Mouse (Mus musculus) embryonic facial prominence, embryonic 11.5 days (tissue): Measurements from ENCODE around the gene Plch2. TPM values are rescaled to one million over a fixed set of nuclear protein-coding genes. Genes with fewer than 3 reads are reported as not detected.
"Not testable (repeated sequence)": the region's sequence is repeated elsewhere in the genome, so short reads cannot be mapped to it uniquely, and the experiment has no call there.

ENCODE experiments used
- ATAC-seq: fragments of 200-750 bp; cut with Nextera tagmentation; replicated peaks from 2 replicates; pipeline ENCODE4 v1.8.0; 2017; ENCODE audit warnings: low read depth; ENCODE audit not compliant: insufficient number of reproducible peaks, low FRiP score, low TSS enrichment
- DNase-seq: peaks from one replicate; pipeline ENCODE4 v3.0.0-alpha.2; 2015; ENCODE audit warnings: low spot score
- H3K27ac ChIP-seq: fragments of 300-500 bp; sonication (generic); replicated peaks from 2 replicates; pipeline ENCODE4 v1.5.1; 2014; ENCODE audit warnings: mild to moderate bottlenecking, low read depth, low read length, control low read depth
- H3K27me3 ChIP-seq: fragments of 300-500 bp; sonication (generic); 2 replicates; pipeline ENCODE4 v1.6.1; 2014; ENCODE audit warnings: mild to moderate bottlenecking, low read length, moderate library complexity, mixed read lengths; ENCODE audit not compliant: control insufficient read depth, insufficient read depth
- H3K36me3 ChIP-seq: fragments of 300-500 bp; sonication (generic); replicated peaks from 2 replicates; pipeline ENCODE4 v1.6.1; 2014; ENCODE audit warnings: low read depth, mild to moderate bottlenecking, low read length, moderate library complexity, mixed read lengths; ENCODE audit not compliant: control insufficient read depth, insufficient read depth
- H3K4me1 ChIP-seq: fragments of 300-500 bp; sonication (generic); 2 replicates; pipeline ENCODE4 v1.6.1; 2014; ENCODE audit warnings: low read length, mixed read lengths; ENCODE audit not compliant: control insufficient read depth, insufficient read depth
- H3K4me2 ChIP-seq: fragments of 300-500 bp; sonication (generic); 2 replicates; pipeline ENCODE4 v1.6.1; 2014; ENCODE audit warnings: low read depth, mild to moderate bottlenecking, control low read depth, low read length, moderate library complexity
- H3K4me3 ChIP-seq: fragments of 300-500 bp; sonication (generic); 2 replicates; pipeline ENCODE4 v1.5.1; 2014; ENCODE audit warnings: low read depth, low read length, control low read depth
- H3K9ac ChIP-seq: fragments of 300-500 bp; sonication (generic); replicated peaks from 2 replicates; pipeline ENCODE4 v1.6.1; 2014; ENCODE audit warnings: mild to moderate bottlenecking, control low read depth, low read length
- H3K9me3 ChIP-seq: fragments of 300-500 bp; sonication (generic); replicated peaks from 2 replicates; pipeline ENCODE4 v1.6.1; 2016; ENCODE audit warnings: mild to moderate bottlenecking, low read length, inconsistent platforms, mixed read lengths; ENCODE audit not compliant: control insufficient read depth
- WGBS: fragments of 180-500 bp; shearing (Covaris S2); extraction: QIAGEN DNeasy Blood & Tissue Kit; methylation state at CpG from one replicate; pipeline ENCODE4 v1.1.7; 2014; 5-methylcytosine and 5-hydroxymethylcytosine counted together
- polyA plus RNA-seq: library from polyadenylated mRNA; unstranded; fragments of >200 nt; fragmentation: Nextera tagmentation; extraction: Ambion mirVana; gene quantifications from 2 replicates; pipeline ENCODE4 v1.2.1, GENCODE M21; 2014

Plch2 gene
- polyA plus RNA-seq, 1 experiment from 2014 or later: 1.4 TPM

DNA sequence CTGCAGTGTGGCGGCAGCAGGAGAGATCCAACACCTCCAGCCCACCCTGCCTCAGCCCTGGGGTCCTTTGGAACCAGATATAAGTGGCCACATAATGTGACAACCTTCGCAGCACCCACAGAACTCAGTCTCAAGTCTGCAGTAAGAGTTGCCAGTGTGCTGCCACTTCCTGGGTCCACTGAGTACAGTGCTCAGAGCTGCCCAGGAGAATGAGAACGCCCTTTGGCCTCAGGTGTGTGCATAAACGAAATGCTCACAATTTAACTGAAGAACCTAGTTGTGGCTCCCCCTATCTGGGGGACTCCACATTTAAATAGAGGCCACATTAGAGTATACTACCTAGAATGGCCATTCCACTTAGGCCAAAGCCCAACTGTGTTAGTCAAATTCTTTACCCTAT is 27.0 kb upstream of the Plch2 start:
- peaks cover 8% of the 10 kb centered on the region for H3K36me3 ChIP-seq
- no peaks in the 10 kb centered on the region for H3K27me3 ChIP-seq
- ATAC-seq (no peak), DNase-seq (no peak)
- no peak overlapping the region for H3K4me2 ChIP-seq
- H3K9ac ChIP-seq: no peak overlapping the region
- no peak overlapping the region for H3K27ac ChIP-seq
- 0 out of 2 replicates have a peak, but pooled peaks cover 2% of the 10 kb centered on the region for H3K4me1 ChIP-seq
- WGBS: 87% methylated on average over 4 of the region's 4 CpGs
- H3K4me3 ChIP-seq: no peak overlapping the region
- H3K9me3 ChIP-seq: no peaks in the 10 kb centered on the region

DNA sequence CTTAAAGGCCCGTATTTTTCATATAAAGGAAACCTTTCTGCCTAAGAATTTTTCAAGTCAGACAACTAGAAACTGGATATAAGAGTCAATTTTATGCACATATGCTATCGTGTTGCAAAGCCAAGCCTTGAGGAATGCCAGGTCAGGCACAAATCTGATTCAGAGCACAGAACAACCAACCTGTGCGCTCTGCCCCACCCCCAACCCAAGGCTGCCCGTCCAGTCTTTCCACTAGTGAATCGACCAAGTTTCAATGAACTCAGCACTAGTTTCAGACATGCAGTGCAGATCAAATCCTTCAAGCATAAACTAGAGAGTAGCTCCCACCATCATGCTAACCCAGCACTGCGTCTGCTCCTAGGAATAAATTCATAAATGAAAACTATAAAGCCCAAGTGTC is 23.1 kb upstream of the Plch2 start:
- Histone ChIP-seq H3K27ac (no peak overlapping the region), H3K9me3 (no peaks in the 10 kb centered on the region), H3K4me3 (no peak overlapping the region), H3K4me1 (no peaks in the 10 kb centered on the region), H3K36me3 (peaks cover 15% of the 10 kb centered on the region), H3K4me2 (no peak overlapping the region), H3K9ac (no peak overlapping the region), H3K27me3 (no peaks in the 10 kb centered on the region)
- no peak for DNase-seq
- WGBS: 85% methylated on average over 6 of the region's 6 CpGs
- ATAC-seq: no peak

DNA sequence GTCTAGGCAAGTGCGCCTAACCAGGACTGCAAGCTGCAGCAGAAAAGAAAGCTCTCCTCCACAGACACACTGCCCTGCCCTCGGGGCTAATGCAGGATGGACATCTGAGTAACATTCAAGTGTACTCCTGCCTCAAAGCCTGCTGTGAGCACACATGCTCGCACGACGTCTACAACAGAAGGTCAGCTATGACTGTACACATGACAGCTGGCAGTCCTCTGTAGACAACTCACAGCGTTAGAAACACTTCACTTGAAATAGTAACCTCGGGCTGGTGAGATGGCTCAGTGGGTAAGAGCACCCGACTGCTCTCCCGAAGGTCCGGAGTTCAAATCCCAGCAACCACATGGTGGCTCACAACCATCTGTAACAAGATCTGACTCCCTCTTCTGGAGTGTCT is 22.2 kb upstream of the Plch2 start:
- not testable (repeated sequence) for ATAC-seq, H3K4me2 ChIP-seq, H3K9me3 ChIP-seq, DNase-seq, H3K27ac ChIP-seq, H3K4me3 ChIP-seq, H3K9ac ChIP-seq, H3K4me1 ChIP-seq, H3K27me3 ChIP-seq
- peaks cover 15% of the 10 kb centered on the region for H3K36me3 ChIP-seq
- 89% methylated on average over 10 of the region's 10 CpGs for WGBS

DNA sequence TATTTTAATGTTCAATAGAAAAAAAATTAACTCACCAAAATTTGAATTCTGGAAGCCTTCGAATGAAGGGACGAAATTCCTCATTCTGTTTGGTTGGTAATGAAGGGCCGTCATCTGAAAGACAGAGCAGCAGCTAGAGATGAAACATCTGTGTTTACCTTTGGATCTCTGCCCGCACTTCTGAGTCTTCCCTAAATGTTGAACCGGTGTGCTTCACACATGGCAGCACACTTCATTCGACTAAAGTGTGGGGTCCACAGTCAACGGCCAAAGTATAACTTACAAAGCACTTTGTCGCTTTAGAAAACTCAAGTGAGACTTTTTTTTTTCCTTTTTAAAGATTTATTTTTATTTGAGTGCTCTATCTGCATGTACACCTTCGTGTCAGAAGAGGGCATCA is 20.1 kb upstream of the Plch2 start:
- Histone ChIP-seq H3K4me3 (no peak overlapping the region), H3K9me3 (no peaks in the 10 kb centered on the region), H3K4me1 (no peaks in the 10 kb centered on the region), H3K4me2 (no peak overlapping the region), H3K36me3 (peaks cover 20% of the 10 kb centered on the region), H3K9ac (no peak overlapping the region), H3K27ac (no peak overlapping the region), H3K27me3 (no peaks in the 10 kb centered on the region)
- ATAC-seq (no peak), DNase-seq (no peak)
- 86% methylated on average over 9 of the region's 9 CpGs for WGBS

DNA sequence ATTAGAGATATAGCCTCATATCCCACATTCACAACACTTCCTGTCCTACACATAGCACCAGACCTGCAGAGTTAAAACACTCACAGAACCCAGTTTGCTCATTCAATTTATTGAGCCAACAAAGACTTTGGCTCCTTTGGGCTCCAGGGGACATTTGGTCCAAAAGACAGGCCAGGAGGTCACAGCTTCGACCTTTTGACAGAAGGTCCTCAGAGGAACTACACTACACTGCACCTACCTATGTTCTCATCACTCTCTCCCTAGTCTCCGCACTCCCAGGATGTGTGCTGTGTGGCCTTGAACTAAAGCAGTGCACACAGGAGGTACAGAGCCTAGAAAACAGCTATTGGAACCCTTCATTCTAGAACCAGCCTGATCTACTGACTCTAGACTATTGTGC is 19.2 kb upstream of the Plch2 start:
- Histone ChIP-seq H3K36me3 (peaks cover 20% of the 10 kb centered on the region), H3K27me3 (no peaks in the 10 kb centered on the region), H3K27ac (no peak overlapping the region), H3K4me2 (no peak overlapping the region), H3K4me1 (no peaks in the 10 kb centered on the region), H3K9ac (no peak overlapping the region), H3K9me3 (no peaks in the 10 kb centered on the region), H3K4me3 (no peak overlapping the region)
- 100% methylated on average over 2 of the region's 2 CpGs for WGBS
- no peak for DNase-seq
- ATAC-seq: no peak

DNA sequence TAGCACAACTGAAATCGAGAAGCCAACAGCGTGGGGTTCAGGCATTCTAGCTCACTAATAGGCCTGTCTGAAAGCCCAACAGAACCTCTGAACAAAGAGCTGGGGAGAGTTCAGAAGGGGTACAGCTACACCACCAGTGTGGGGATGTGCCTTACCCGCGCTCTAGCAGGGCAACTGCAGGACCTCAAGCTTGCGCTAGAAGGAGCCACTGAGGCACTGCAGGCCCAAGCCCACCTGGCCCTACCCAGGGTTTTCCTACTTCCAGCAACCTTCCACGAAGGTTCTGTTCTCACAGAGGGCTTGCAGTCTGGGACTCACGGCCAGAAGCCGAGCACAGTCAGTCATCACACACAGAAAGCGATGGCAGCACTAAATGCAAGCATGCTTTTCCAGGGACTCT is 18.6 kb upstream of the Plch2 start:
- no peak for DNase-seq
- H3K4me3 ChIP-seq: no peak overlapping the region
- no peaks in the 10 kb centered on the region for H3K9me3 ChIP-seq
- no peaks in the 10 kb centered on the region for H3K4me1 ChIP-seq
- no peaks in the 10 kb centered on the region for H3K27me3 ChIP-seq
- no peak overlapping the region for H3K4me2 ChIP-seq
- WGBS: 91% methylated on average over 9 of the region's 9 CpGs
- no peak for ATAC-seq
- H3K27ac ChIP-seq: no peak overlapping the region
- no peak overlapping the region for H3K9ac ChIP-seq
- peaks cover 17% of the 10 kb centered on the region for H3K36me3 ChIP-seq

DNA sequence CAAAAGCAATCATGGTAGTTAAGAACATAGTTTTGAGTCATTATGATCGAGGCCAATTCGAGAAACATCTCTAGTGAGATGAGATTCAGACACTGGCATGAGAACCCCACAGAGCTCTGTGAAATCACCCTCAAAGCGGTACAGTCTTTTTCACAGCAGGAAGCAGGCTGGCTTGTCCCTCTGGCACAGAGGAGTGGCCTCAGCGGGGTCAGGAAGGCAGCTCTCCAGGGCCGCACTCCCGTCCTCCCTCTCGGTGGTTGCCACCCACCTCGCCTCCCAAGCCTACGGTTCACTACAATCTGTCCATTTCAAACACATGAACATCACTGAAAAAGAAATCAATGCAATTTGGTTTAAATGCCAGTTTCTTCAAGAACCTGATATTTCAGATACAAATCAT is 17.8 kb upstream of the Plch2 start:
- no peak for DNase-seq
- Histone ChIP-seq H3K36me3 (peaks cover 12% of the 10 kb centered on the region), H3K27ac (no peak overlapping the region), H3K4me2 (no peak overlapping the region), H3K4me1 (no peaks in the 10 kb centered on the region), H3K9ac (no peak overlapping the region), H3K4me3 (no peak overlapping the region), H3K9me3 (no peaks in the 10 kb centered on the region), H3K27me3 (no peaks in the 10 kb centered on the region)
- no peak for ATAC-seq
- 78% methylated on average over 9 of the region's 9 CpGs for WGBS

DNA sequence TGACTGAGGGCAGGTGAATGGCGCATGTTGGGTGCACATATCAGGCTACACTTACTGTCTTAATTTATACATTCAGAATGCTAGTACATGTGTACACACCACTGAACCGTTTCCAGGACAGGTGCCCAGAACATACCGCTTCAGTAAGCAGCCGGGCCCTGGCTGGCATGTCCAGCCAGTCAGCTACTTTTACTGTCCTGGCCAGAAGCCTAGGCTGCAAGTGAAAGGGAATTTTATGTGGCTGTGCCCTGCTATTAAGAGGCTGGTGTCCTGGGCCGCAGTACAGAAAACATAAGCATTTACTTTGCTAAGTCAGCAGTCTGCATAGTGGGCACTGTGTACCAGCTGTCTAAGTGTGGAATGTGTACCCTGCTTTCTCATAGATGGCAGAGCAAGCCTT is 14.3 kb upstream of the Plch2 start:
- Histone ChIP-seq H3K36me3 (peaks cover 11% of the 10 kb centered on the region), H3K4me1 (peaks cover 3% of the 10 kb centered on the region; the same call in 1 of the 2 replicates), H3K9me3 (no peaks in the 10 kb centered on the region), H3K27ac (no peak overlapping the region), H3K4me3 (no peak overlapping the region), H3K27me3 (no peaks in the 10 kb centered on the region), H3K4me2 (no peak overlapping the region), H3K9ac (no peak overlapping the region)
- no peak for DNase-seq
- WGBS: 93% methylated on average over 5 of the region's 5 CpGs
- ATAC-seq: no peak
